Mouse (Mus musculus): ENCODE data around the gene Bzw1. TPM values are rescaled to one million over a fixed set of nuclear protein-coding genes. Genes with fewer than 3 reads are reported as not detected.
A peak's percentile ranks its signal among the peaks of the same experiment; 100 is the strongest.
"Not testable (repeated sequence)": the region's sequence is repeated elsewhere in the genome, so short reads cannot be mapped to it uniquely, and the experiment has no call there.

Gene Bzw1
- polyA plus RNA-seq, 1 experiment from 2014 or later = 443 TPM

DNA sequence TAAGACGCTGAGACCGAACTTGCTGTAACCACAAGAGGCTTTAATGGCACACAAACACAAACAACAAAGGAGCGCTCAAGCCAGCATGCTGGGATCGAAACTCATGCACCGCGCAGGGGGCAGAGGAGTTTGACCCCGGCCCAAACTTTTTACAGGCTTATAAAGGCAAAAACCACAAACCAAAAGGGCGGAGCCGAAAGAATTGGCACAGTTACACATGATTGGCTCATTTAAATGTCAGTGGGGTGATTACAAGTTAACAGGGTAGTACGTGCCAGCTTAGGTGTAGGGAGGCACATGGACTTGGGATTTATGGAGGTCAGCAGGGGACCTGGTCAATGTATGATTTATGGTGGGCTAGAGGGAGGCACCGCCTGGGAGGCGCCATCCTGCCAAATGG, 28.1 kb upstream of the Bzw1 start:
- no peak for ATAC-seq
- H3K27ac ChIP-seq (ENCODE audit: low read depth, low read length) = no peak overlapping the region
- H3K4me2 ChIP-seq (ENCODE audit: low read length) = no peak overlapping the region
- H3K4me1 ChIP-seq (ENCODE audit: control insufficient read depth, insufficient read depth, low read length) = no peaks in the 10 kb centered on the region
- H3K9me3 ChIP-seq (replicated peaks; ENCODE audit: control insufficient read depth, low read length) = no peaks in the 10 kb centered on the region
- H3K9ac ChIP-seq (ENCODE audit: low read length) = no peak overlapping the region
- H3K27me3 ChIP-seq (replicated peaks; ENCODE audit: control insufficient read depth, insufficient read depth, low read length) = no peaks in the 10 kb centered on the region
- no peak overlapping the region for H3K4me3 ChIP-seq (ENCODE audit: low read depth, low read length)
- H3K36me3 ChIP-seq (ENCODE audit: control insufficient read depth, insufficient read depth, low read length) = no peaks in the 10 kb centered on the region
- DNase-seq (ENCODE audit: low spot score) = no peak
- 91% methylated on average over 12 of the region's 12 CpGs for WGBS

DNA sequence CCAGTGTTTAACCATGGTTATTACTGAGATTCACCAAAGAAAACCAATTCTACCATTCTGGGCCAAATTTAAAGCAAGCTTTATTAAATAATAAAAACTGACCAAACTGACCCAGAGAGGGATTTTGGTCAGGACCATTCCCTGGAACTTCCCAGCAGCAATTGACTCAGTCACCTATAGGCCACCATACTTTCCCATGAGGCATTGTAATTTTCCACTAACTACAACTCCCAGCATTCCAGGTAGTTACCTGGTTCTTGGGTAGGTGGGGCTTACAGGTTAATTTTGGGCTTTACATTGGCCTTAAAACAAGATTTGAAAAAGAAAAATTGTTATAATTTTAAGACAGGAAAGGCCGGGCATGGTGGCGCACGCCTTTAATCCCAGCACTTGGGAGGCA, 26.9 kb upstream of the Bzw1 start:
- H3K9ac ChIP-seq (ENCODE audit: low read length) = no peak overlapping the region
- no peaks in the 10 kb centered on the region for H3K4me1 ChIP-seq (ENCODE audit: control insufficient read depth, insufficient read depth, low read length)
- H3K36me3 ChIP-seq (ENCODE audit: control insufficient read depth, insufficient read depth, low read length) = no peaks in the 10 kb centered on the region
- 100% methylated on average over 3 of the region's 3 CpGs for WGBS
- H3K4me3 ChIP-seq (ENCODE audit: low read depth, low read length) = no peak overlapping the region
- no peaks in the 10 kb centered on the region for H3K27me3 ChIP-seq (replicated peaks; ENCODE audit: control insufficient read depth, insufficient read depth, low read length)
- DNase-seq (ENCODE audit: low spot score) (no peak), ATAC-seq (no peak)
- H3K27ac ChIP-seq (ENCODE audit: low read depth, low read length) = no peak overlapping the region
- no peaks in the 10 kb centered on the region for H3K9me3 ChIP-seq (replicated peaks; ENCODE audit: control insufficient read depth, low read length)
- no peak overlapping the region for H3K4me2 ChIP-seq (ENCODE audit: low read length)

DNA sequence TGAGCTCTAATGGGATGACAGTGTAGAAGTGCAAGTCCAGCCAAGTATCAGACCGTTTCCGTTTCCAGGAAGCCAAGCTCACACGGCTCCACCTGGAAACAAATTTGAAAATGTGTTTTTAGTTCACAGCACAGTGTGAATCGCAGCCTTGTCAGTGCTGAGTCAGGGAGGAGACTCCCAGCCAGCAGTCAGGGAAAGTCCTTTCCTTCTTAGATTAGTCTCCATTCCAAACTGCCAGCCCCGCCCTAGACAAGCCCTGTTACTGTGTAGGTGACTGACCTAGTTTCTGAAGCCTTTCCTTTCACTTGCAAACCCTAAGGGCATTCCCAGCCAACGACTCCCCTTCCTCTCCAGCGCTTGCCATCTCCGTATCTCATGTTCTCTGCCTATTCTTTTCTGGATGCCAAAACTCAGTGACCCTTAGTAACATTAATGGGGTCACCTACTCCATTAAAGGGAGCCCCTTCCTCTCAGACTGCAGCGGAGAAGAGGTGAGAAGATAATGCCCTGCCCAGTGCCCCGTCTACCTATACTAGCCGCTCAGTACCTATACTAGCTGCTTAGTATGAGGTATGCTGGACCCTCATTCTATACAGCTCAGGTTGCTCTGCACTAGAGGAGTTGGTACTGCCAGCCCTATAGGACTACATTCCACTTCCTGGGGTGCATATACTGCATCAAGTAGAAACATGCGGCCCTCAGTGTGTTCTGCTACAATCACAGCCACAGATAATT, 25.8 kb upstream of the Bzw1 start:
- ATAC-seq = no peak
- WGBS = 85% methylated on average over 12 of the region's 12 CpGs
- H3K9me3 ChIP-seq (replicated peaks; ENCODE audit: control insufficient read depth, low read length) = no peaks in the 10 kb centered on the region
- H3K36me3 ChIP-seq (ENCODE audit: control insufficient read depth, insufficient read depth, low read length) = no peaks in the 10 kb centered on the region
- H3K27ac ChIP-seq (ENCODE audit: low read depth, low read length) = no peak overlapping the region
- no peak overlapping the region for H3K4me2 ChIP-seq (ENCODE audit: low read length)
- no peaks in the 10 kb centered on the region for H3K4me1 ChIP-seq (ENCODE audit: control insufficient read depth, insufficient read depth, low read length)
- no peak overlapping the region for H3K4me3 ChIP-seq (ENCODE audit: low read depth, low read length)
- no peak for DNase-seq (ENCODE audit: low spot score)
- H3K9ac ChIP-seq (ENCODE audit: low read length) = no peak overlapping the region
- no peaks in the 10 kb centered on the region for H3K27me3 ChIP-seq (replicated peaks; ENCODE audit: control insufficient read depth, insufficient read depth, low read length)

DNA sequence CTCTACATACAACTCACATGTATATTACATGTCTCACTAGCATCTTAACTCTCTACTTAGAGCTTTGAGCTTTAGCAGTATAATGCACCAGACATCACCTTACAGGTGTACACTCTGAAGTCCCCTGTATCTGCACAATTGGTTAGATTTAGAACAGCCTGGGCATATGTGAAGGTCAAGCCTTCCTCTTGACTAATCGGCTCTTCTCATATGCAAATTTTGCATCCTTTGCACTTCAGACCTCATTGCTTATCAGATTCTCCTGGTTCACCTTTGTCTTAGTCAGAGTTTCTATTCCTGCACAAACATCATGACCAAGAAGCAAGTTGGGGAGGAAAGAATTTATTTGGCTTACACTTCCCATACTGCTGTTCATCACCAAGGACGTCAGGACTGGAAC, 23.0 kb upstream of the Bzw1 start:
- Histone ChIP-seq H3K9ac (ENCODE audit: low read length) (no peak overlapping the region), H3K27ac (ENCODE audit: low read depth, low read length) (no peak overlapping the region), H3K4me2 (ENCODE audit: low read length) (no peak overlapping the region), H3K27me3 (replicated peaks; ENCODE audit: control insufficient read depth, insufficient read depth, low read length) (no peaks in the 10 kb centered on the region), H3K4me3 (ENCODE audit: low read depth, low read length) (no peak overlapping the region), H3K4me1 (ENCODE audit: control insufficient read depth, insufficient read depth, low read length) (no peaks in the 10 kb centered on the region), H3K9me3 (replicated peaks; ENCODE audit: control insufficient read depth, low read length) (no peaks in the 10 kb centered on the region), H3K36me3 (ENCODE audit: control insufficient read depth, insufficient read depth, low read length) (no peaks in the 10 kb centered on the region)
- DNase-seq (ENCODE audit: low spot score) (no peak), ATAC-seq (no peak)
- 75% methylated on average over 2 of the region's 2 CpGs for WGBS

DNA sequence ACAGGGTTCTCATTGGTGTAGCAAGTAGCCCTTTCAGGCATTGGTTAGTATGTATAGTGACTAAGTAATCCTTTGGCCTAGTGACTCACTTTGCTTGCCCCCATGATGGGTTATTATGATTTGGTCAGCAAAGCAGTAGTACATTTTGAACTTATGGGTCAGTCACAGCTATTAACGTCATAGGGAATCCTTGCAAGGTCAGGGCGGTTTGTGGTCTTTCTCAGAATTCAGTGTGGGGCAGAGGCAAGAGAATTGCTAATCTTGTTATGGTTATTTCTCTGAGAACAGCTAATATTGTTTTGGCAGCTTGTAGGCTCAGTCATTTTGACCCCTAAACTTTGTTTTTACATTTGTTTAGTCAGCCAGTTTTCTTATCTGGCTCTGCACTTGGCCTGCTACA, 18.4 kb upstream of the Bzw1 start:
- H3K4me1 ChIP-seq (ENCODE audit: control insufficient read depth, insufficient read depth, low read length); H3K27me3 ChIP-seq (replicated peaks; ENCODE audit: control insufficient read depth, insufficient read depth, low read length); H3K9me3 ChIP-seq (replicated peaks; ENCODE audit: control insufficient read depth, low read length); H3K9ac ChIP-seq (ENCODE audit: low read length); ATAC-seq; DNase-seq (ENCODE audit: low spot score); H3K27ac ChIP-seq (ENCODE audit: low read depth, low read length); H3K4me2 ChIP-seq (ENCODE audit: low read length); H3K4me3 ChIP-seq (ENCODE audit: low read depth, low read length); H3K36me3 ChIP-seq (ENCODE audit: control insufficient read depth, insufficient read depth, low read length): not testable (repeated sequence)
- WGBS = 86% methylated on average over 2 of the region's 2 CpGs

DNA sequence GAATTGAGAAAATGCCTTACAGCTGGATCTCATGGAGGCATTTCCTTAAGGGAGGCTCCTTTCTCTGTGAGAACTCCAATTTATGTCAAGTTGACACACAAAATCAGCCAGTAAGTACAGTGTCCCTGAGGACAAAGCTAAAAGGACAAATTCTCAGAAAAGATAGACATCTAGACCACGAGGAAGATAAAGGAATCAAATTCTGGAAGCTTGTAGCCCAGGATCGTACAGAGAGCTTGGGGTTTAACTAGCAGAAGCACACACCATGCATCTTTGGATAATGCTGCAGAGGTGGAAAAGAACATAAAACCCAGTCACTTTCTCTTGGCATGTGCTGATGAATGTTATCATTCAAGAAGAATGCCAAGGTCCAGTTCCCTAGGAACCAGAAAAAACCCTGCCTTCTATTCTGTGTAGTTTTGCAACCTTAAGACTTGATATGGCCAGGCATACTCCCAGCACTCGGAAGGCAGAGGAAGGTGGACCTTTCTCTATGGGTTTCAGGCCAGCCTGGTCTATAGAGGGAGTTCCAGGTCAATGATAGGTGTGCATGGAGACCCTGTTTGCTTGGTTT, 17.0 kb upstream of the Bzw1 start:
- H3K27me3 ChIP-seq (replicated peaks; ENCODE audit: control insufficient read depth, insufficient read depth, low read length) = no peaks in the 10 kb centered on the region
- H3K4me1 ChIP-seq (ENCODE audit: control insufficient read depth, insufficient read depth, low read length) = no peaks in the 10 kb centered on the region
- no peak overlapping the region for H3K9ac ChIP-seq (ENCODE audit: low read length)
- no peak overlapping the region for H3K27ac ChIP-seq (ENCODE audit: low read depth, low read length)
- ATAC-seq (no peak), DNase-seq (ENCODE audit: low spot score) (no peak)
- 77% methylated on average over 3 of the region's 3 CpGs for WGBS
- H3K4me2 ChIP-seq (ENCODE audit: low read length) = no peak overlapping the region
- no peaks in the 10 kb centered on the region for H3K9me3 ChIP-seq (replicated peaks; ENCODE audit: control insufficient read depth, low read length)
- no peak overlapping the region for H3K4me3 ChIP-seq (ENCODE audit: low read depth, low read length)
- no peaks in the 10 kb centered on the region for H3K36me3 ChIP-seq (ENCODE audit: control insufficient read depth, insufficient read depth, low read length)

DNA sequence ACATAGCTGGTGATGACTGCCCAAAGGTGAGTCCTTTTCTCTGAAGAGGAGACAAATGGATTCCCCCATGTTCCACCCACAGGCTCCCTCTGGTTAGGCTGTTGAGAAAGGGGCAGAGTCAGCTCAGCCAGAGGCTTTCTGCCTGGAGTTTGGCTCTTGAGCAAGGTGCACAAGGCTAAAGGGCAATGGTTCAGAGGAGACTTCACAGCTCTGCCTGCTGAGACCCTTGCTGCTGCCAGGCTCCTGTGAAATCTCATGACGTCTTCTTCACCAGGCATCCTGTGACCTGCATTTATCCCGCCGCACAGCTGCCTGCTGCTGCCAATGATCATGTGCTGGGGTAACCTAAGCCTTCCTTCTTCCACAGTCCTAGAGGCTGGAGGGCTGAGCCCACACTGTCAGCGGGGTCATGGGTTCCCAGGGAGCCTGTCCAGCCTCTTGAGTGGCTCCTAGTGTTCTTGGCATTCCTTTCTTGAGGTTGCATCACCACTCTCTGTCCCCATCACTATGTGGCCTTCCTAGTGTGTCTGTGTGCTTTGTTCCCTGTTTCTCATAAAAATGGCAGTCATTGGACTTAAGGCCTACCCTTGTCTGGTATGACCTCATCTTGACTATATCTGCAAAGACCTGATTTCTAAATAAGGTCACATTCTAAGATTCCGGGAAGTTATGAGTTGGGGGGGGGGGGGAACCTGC, 10.0 kb upstream of the Bzw1 start:
- H3K4me1 ChIP-seq (ENCODE audit: control insufficient read depth, insufficient read depth, low read length) = no peaks in the 10 kb centered on the region
- 85% methylated on average over 5 of the region's 5 CpGs for WGBS
- H3K9me3 ChIP-seq (replicated peaks; ENCODE audit: control insufficient read depth, low read length) = no peaks in the 10 kb centered on the region
- no peaks in the 10 kb centered on the region for H3K27me3 ChIP-seq (replicated peaks; ENCODE audit: control insufficient read depth, insufficient read depth, low read length)
- DNase-seq (ENCODE audit: low spot score) = no peak
- no peak overlapping the region for H3K4me2 ChIP-seq (ENCODE audit: low read length)
- no peak overlapping the region for H3K27ac ChIP-seq (ENCODE audit: low read depth, low read length)
- H3K9ac ChIP-seq (ENCODE audit: low read length) = no peak overlapping the region
- no peak overlapping the region for H3K4me3 ChIP-seq (ENCODE audit: low read depth, low read length)
- no peaks in the 10 kb centered on the region for H3K36me3 ChIP-seq (ENCODE audit: control insufficient read depth, insufficient read depth, low read length)
- no peak for ATAC-seq

DNA sequence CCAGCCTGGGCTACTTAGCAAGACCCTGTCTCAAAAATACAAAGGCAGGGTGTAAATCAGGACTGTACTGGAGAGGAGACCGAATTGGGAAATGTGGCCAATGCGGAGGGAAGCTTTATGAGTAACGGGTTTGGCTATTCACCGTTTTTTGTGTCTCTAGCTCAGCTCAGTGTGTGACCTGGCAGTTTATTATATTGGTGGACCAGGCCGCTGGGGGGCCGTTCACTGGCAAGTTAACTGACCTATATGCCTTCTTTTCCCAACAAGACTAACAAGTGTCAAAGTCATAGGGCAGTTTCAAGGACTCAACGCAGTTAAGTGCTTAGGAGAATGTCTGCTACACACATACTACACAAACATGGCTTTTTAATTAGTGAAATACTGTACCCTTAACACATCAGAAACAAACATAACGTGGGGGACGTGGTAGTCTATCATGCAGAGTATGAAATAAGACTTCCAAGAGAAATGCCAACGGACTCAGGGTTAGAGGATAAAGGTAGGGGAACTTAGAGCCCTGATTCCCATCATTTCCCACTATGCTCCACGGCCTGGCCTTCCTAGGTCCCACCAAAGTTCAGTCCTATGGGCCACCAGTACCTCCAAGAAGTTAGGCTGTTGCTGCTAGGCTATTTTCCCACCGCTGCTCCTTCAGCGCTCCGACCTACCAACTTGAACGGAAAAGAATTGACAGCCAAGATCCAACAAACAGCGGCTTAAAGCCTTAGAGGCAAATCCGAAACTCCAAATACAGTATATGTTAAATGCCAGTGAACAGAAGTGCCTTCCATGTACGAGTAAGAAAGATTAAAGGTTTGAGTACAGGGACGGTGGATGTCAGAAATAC, 1.1 kb upstream of the Bzw1 start:
- Histone ChIP-seq H3K36me3 (ENCODE audit: control insufficient read depth, insufficient read depth, low read length) (peaks cover 20% of the 10 kb centered on the region), H3K4me3 (ENCODE audit: low read depth, low read length) (peak overlapping the region; percentile 97), H3K27me3 (replicated peaks; ENCODE audit: control insufficient read depth, insufficient read depth, low read length) (no peaks in the 10 kb centered on the region), H3K4me2 (ENCODE audit: low read length) (peak overlapping the region; percentile 86), H3K9me3 (replicated peaks; ENCODE audit: control insufficient read depth, low read length) (no peaks in the 10 kb centered on the region), H3K27ac (ENCODE audit: low read depth, low read length) (peak overlapping the region; percentile 98; the same call in 1 of the 2 replicates), H3K4me1 (ENCODE audit: control insufficient read depth, insufficient read depth, low read length) (peaks cover 11% of the 10 kb centered on the region), H3K9ac (ENCODE audit: low read length) (peak overlapping the region; percentile 98)
- DNase-seq (ENCODE audit: low spot score) = no peak
- ATAC-seq = no peak
- WGBS = 45% methylated on average over 19 of the region's 19 CpGs

Measured in forebrain, embryonic 14.5 days (tissue).